Mouse (Mus musculus) hindbrain, embryonic 16.5 days (tissue): ENCODE measurements at regions not wholly inside any gene's neighbourhood (a gene's known extent, or its start where the extent isn't known, plus 50 kb on each side); places are given as distances from the start of the nearest gene placed in this dataset.

ENCODE experiments used
- ATAC-seq: fragments of 200-750 bp; cut with Nextera tagmentation; 2 replicates; pipeline ENCODE4 v1.8.0; 2017; ENCODE audit warnings: moderate TSS enrichment, moderate library complexity
- H3K27ac ChIP-seq: fragments of 300-500 bp; sonication (generic); 2 replicates; pipeline ENCODE4 v1.5.1; 2014; ENCODE audit warnings: low read depth, mild to moderate bottlenecking, control low read depth, low read length, moderate library complexity
- H3K27me3 ChIP-seq: fragments of 300-500 bp; sonication (generic); replicated peaks from 2 replicates; pipeline ENCODE4 v1.6.1; 2014; ENCODE audit warnings: low read length; ENCODE audit not compliant: control insufficient read depth, insufficient read depth
- H3K36me3 ChIP-seq: fragments of 300-500 bp; sonication (generic); 2 replicates; pipeline ENCODE4 v1.6.1; 2014; ENCODE audit warnings: mild to moderate bottlenecking, low read length, moderate library complexity, mixed read lengths; ENCODE audit not compliant: control insufficient read depth, insufficient read depth
- H3K4me1 ChIP-seq: fragments of 300-500 bp; sonication (generic); 2 replicates; pipeline ENCODE4 v1.6.1; 2014; ENCODE audit warnings: low read depth, low read length; ENCODE audit not compliant: control insufficient read depth, insufficient read depth
- H3K4me2 ChIP-seq: fragments of 300-500 bp; sonication (generic); 2 replicates; pipeline ENCODE4 v1.6.1; 2014; ENCODE audit warnings: mild to moderate bottlenecking, low read length, control low read depth, moderate library complexity
- H3K4me3 ChIP-seq: fragments of 300-500 bp; sonication (generic); 2 replicates; pipeline ENCODE4 v1.5.1; 2014; ENCODE audit warnings: mild to moderate bottlenecking, low read length, control low read depth, moderate library complexity
- H3K9ac ChIP-seq: fragments of 300-500 bp; sonication (generic); 2 replicates; pipeline ENCODE4 v1.6.1; 2014; ENCODE audit warnings: low read depth, mild to moderate bottlenecking, control low read depth, low read length, moderate library complexity
- H3K9me3 ChIP-seq: fragments of 300-500 bp; sonication (generic); 2 replicates; pipeline ENCODE4 v1.6.1; 2014; ENCODE audit warnings: mild to moderate bottlenecking, low read length, moderate library complexity; ENCODE audit not compliant: control insufficient read depth
- WGBS: fragments of 180-500 bp; shearing (Covaris S2); extraction: QIAGEN DNeasy Blood & Tissue Kit; methylation state at CpG from one replicate; pipeline ENCODE4 v1.1.7; 2014; 5-methylcytosine and 5-hydroxymethylcytosine counted together

GRCm38 (mm10) chr4:82196024-82196647, 509.4 kb downstream of the Nfib start:
- Histone ChIP-seq H3K27ac (no peak overlapping the region), H3K9me3 (no peaks in the 10 kb centered on the region), H3K4me2 (no peak overlapping the region), H3K4me3 (no peak overlapping the region), H3K4me1 (no peaks in the 10 kb centered on the region), H3K9ac (no peak overlapping the region), H3K36me3 (no peaks in the 10 kb centered on the region), H3K27me3 (no peaks in the 10 kb centered on the region)
- 76% methylated on average over 6 of the region's 6 CpGs for WGBS
- ATAC-seq, result no peak

- no peak overlapping the region for H3K9ac ChIP-seq
- H3K4me2 ChIP-seq, result no peak overlapping the region
- no peak overlapping the region for H3K4me3 ChIP-seq
- no peaks in the 10 kb centered on the region for H3K4me1 ChIP-seq
- no peak for ATAC-seq
- no peak overlapping the region for H3K27ac ChIP-seq
- 94% methylated on average over 5 of the region's 5 CpGs for WGBS
- H3K36me3 ChIP-seq, result no peaks in the 10 kb centered on the region
- H3K27me3 ChIP-seq, result no peaks in the 10 kb centered on the region
- no peaks in the 10 kb centered on the region for H3K9me3 ChIP-seq
Observed at GRCm38 (mm10) chr4:82193905-82194304, 511.6 kb downstream of the Nfib start.

GRCm38 (mm10) chr4:82186892-82187291, 518.7 kb downstream of the Nfib start:
- H3K9ac ChIP-seq, result no peak overlapping the region
- 91% methylated on average over 3 of the region's 3 CpGs for WGBS
- H3K4me3 ChIP-seq, result no peak overlapping the region
- H3K36me3 ChIP-seq, result no peaks in the 10 kb centered on the region
- no peaks in the 10 kb centered on the region for H3K9me3 ChIP-seq
- H3K4me1 ChIP-seq, result no peaks in the 10 kb centered on the region
- no peak for ATAC-seq
- H3K27me3 ChIP-seq, result no peaks in the 10 kb centered on the region
- no peak overlapping the region for H3K27ac ChIP-seq
- no peak overlapping the region for H3K4me2 ChIP-seq

- no peak for ATAC-seq
- H3K9me3 ChIP-seq, result no peaks in the 10 kb centered on the region
- no peaks in the 10 kb centered on the region for H3K27me3 ChIP-seq
- H3K27ac ChIP-seq, result no peak overlapping the region
- WGBS, result 92% methylated on average over 1 of the region's 1 CpGs
- no peaks in the 10 kb centered on the region for H3K36me3 ChIP-seq
- no peak overlapping the region for H3K4me2 ChIP-seq
- no peaks in the 10 kb centered on the region for H3K4me1 ChIP-seq
- H3K9ac ChIP-seq, result no peak overlapping the region
- no peak overlapping the region for H3K4me3 ChIP-seq
Observed at GRCm38 (mm10) chr4:82183974-82184373, 521.6 kb downstream of the Nfib start.

- Histone ChIP-seq H3K4me3 (no peak overlapping the region), H3K36me3 (no peaks in the 10 kb centered on the region), H3K9me3 (no peaks in the 10 kb centered on the region), H3K27me3 (no peaks in the 10 kb centered on the region), H3K4me1 (no peaks in the 10 kb centered on the region), H3K4me2 (no peak overlapping the region), H3K27ac (no peak overlapping the region), H3K9ac (no peak overlapping the region)
- 93% methylated on average over 5 of the region's 5 CpGs for WGBS
- no peak for ATAC-seq
Observed at GRCm38 (mm10) chr4:82178112-82178511, 527.4 kb downstream of the Nfib start.

GRCm38 (mm10) chr4:82176723-82177122, 528.8 kb downstream of the Nfib start:
- H3K4me2 ChIP-seq, result no peak overlapping the region
- no peaks in the 10 kb centered on the region for H3K4me1 ChIP-seq
- no peak for ATAC-seq
- no peaks in the 10 kb centered on the region for H3K27me3 ChIP-seq
- WGBS, result 92% methylated on average over 8 of the region's 8 CpGs
- H3K36me3 ChIP-seq, result no peaks in the 10 kb centered on the region
- no peak overlapping the region for H3K4me3 ChIP-seq
- H3K9me3 ChIP-seq, result no peaks in the 10 kb centered on the region
- no peak overlapping the region for H3K9ac ChIP-seq
- no peak overlapping the region for H3K27ac ChIP-seq

- H3K27ac ChIP-seq, result no peak overlapping the region
- no peaks in the 10 kb centered on the region for H3K9me3 ChIP-seq
- no peak overlapping the region for H3K4me3 ChIP-seq
- no peak for ATAC-seq
- 71% methylated on average over 17 of the region's 17 CpGs for WGBS
- no peaks in the 10 kb centered on the region for H3K27me3 ChIP-seq
- H3K36me3 ChIP-seq, result no peaks in the 10 kb centered on the region
- no peak overlapping the region for H3K4me2 ChIP-seq
- no peak overlapping the region for H3K9ac ChIP-seq
- no peaks in the 10 kb centered on the region for H3K4me1 ChIP-seq
Observed at GRCm38 (mm10) chr4:82173461-82174085, 532.0 kb downstream of the Nfib start.

- no peaks in the 10 kb centered on the region for H3K27me3 ChIP-seq
- H3K4me2 ChIP-seq, result no peak overlapping the region
- ATAC-seq, result no peak
- H3K9me3 ChIP-seq, result no peaks in the 10 kb centered on the region
- no peaks in the 10 kb centered on the region for H3K4me1 ChIP-seq
- no peak overlapping the region for H3K9ac ChIP-seq
- H3K36me3 ChIP-seq, result no peaks in the 10 kb centered on the region
- no peak overlapping the region for H3K27ac ChIP-seq
- WGBS, result 80% methylated on average over 4 of the region's 4 CpGs
- no peak overlapping the region for H3K4me3 ChIP-seq
Observed at GRCm38 (mm10) chr4:82170930-82171329, 534.6 kb downstream of the Nfib start.

- H3K27ac ChIP-seq, result no peak overlapping the region
- no peak for ATAC-seq
- H3K9me3 ChIP-seq, result no peaks in the 10 kb centered on the region
- WGBS, result 85% methylated on average over 5 of the region's 5 CpGs
- no peaks in the 10 kb centered on the region for H3K4me1 ChIP-seq
- H3K36me3 ChIP-seq, result no peaks in the 10 kb centered on the region
- no peak overlapping the region for H3K9ac ChIP-seq
- no peak overlapping the region for H3K4me3 ChIP-seq
- no peak overlapping the region for H3K4me2 ChIP-seq
- no peaks in the 10 kb centered on the region for H3K27me3 ChIP-seq
Observed at GRCm38 (mm10) chr4:82168032-82168431, 537.5 kb downstream of the Nfib start.
